Mouse (Mus musculus) hindlimb bud, embryonic 11.5 days (tissue): Measurements from ENCODE around the gene Olfr770.
"Not testable (repeated sequence)": the region's sequence is repeated elsewhere in the genome, so short reads cannot be mapped to it uniquely, and the experiment has no call there.

Source experiments
- DNase-seq: peaks from one replicate; pipeline ENCODE4 v3.0.0-alpha.2; 2012; ENCODE audit warnings: low read depth, low spot score; ENCODE audit errors: extremely low spot score

Gene Olfr770

DNA sequence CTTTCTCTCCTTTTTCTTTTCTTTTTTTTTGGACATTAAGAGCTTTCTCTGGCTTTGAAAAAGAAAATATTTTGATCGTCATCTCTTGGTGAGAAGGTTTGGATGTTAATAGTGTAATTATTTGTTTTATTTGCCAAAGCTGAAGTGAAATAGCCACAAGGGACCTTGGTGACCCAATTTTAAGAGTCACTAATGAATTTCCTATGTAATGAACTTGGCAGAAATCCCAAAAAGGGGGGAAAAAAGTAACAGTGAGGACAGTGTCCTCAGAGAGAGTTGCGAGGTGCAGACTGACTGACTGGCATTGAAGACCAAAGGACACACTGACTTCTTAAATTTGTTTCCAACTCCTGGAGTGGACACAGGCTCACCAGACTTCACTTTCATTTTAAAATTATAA, at the start of gene Olfr770:
Olfr770 (minus strand) TSS at position 101 of the 400 bp plus-strand sequence.
- DNase-seq = no peak

DNA sequence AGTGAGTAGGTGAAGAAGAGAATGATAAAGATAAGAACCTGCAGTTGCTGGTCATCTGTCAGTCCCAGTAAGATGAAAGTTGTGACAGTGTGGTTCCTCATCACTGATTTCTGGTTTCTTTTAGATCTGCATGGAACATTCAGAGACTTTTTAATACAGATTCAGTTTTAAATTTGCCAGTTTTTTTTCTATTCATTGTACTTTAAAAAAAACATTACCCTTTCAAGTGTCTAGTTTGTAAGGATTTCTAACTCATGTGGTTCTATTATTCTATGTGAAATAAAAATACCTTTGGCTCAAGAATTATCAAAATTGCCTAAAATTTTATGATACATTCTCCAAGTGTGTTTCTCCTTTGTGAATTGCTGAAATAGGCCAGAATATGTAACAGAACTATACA, 48.5 kb upstream of the Olfr770 start, which contains the start of gene Olfr773:
Olfr773 (minus strand) TSS at position 101 of the 400 bp plus-strand sequence.
- not testable (repeated sequence) for DNase-seq

DNA sequence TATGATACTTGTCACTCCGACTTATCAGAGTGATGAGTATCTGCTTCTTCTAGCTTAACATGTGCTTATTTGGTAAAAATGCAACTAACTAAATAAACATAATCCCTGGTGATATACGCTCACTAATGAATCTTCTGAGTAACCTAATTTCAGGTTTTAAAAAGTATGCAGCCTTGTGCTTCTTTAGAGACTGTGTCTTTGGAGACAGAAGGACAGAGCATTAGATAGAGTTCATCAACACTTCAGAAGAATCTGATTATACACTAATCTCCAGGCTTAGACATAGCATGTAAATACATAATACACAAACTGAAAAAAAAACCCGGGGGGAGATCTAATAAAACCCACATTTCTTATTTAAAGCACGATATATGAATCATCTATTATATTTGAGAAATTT, 39.0 kb upstream of the Olfr770 start, which contains the start of gene Olfr772:
Olfr772 (minus strand) TSS at position 101 of the 400 bp plus-strand sequence.
- not testable (repeated sequence) for DNase-seq

DNA sequence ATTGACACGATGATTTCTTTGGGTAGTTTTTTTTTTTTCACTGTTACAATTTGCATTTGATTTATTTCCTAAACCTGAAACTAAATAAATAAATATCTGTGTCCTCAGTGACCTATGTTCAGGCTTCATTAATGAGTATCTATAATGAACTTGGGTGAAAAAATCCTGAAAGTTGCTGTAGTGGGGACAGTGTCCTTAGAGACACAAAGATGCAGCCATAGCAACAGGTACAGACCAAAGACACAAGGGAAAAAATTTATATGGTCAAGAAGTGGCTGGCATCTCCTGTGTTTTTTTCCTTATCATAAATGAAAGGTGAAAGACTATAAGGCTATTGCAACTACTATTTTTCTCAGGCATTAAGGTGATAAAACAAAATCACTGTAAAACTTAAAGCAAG, 25.9 kb upstream of the Olfr770 start, which contains the start of gene Olfr771:
Olfr771 (minus strand) TSS at position 101 of the 400 bp plus-strand sequence.
- DNase-seq = no peak

DNA sequence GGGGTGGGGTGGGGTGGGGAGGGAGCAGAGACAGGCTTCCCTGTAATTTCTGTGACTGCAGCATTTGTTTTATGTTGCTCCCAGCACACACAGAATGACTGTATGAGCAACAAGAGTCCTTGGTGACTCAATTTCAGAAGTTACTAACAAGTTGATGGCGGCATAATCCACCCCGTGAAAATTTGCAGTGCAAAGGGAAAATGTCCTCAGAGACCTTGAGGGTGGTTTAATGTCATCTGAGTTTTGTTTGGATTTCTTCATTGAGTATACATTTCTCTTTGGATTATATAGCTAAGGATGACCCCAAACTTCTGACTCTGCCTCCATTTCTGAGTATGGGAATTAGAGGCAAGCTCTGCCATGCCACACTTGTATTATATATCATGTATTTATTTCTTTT, 21.0 kb downstream of the Olfr770 start, which contains the start of gene Olfr769:
Olfr769 (minus strand) TSS at position 101 of the 400 bp plus-strand sequence.
- DNase-seq = no peak

DNA sequence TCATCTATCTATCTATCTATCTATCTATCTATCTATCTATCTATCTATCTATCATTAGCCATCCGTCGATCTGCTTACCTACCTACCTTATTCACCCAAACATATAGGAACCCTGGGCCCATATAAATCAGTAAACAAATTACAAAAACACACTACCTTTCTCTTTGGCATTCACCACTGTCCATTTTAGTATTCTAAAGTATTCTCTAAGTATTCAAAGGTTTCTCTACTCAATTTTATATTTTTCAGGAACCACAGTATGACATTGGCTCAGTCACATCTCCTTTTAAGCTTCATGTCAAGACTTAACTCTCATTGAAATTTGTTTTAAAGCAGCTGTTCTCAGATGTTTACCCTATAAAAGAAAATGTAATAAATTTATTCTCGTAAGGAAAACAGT, 23.7 kb downstream of the Olfr770 start:
- DNase-seq = no peak

DNA sequence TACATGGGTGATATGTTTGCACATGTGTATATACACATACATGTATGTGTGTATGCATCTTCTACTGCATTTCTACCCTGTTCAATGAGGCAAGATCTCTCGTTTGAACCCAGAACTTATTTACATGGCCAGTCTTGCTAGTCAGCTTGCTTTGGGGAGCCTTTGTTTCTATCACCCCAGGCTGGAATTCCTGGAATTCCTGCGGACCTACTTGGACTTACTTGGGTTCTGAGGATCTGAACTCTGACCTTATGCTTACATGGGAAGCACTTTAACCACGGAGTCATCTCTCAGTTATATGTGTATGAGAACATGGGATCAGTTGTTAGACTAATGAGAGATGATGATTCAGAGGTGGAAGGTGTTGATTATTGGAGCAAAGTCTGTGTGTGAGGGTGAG, 37.6 kb downstream of the Olfr770 start:
- DNase-seq = no peak

DNA sequence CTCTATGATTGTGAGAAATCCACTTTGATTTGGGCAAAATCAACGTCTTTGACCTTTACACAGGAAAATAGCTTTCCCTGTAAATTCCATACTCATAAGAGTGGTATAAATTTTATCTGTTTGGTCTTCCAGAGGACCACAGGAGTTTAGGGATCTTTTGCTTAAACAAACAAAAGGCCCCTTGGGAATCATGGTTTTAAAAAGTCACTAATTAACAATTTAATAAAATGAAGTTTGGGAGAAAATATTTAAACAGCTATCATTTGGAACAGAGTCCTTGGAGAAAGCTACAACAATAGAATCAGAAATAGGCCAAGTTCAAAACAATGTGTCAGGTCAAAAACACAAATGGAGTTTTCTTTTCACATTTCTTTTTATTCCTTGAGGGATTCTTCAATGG, 39.5 kb downstream of the Olfr770 start, which contains the start of gene Olfr768:
Olfr768 (minus strand) TSS at position 101 of the 400 bp plus-strand sequence.
- DNase-seq = no peak

DNA sequence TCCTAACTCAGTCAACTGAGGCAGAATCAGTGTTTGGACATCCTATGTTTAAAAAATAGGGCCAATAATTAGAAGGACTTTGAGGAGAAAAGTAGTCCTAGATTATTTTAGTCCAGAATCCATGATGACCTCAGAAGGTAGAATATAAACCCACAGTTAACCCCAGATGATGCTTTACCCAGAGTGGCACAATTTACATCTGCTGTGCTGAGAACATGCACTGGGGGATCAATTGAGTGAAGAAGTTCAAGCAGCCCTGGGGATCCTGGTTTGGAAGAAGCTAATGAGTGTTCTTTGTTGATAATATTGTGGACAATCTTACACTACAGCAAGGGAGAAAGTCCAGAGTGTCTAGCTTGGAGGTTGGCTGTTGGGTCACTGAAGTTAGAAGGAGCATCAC, 56.0 kb downstream of the Olfr770 start, which contains the start of gene Olfr767:
Olfr767 (minus strand) TSS at position 101 of the 400 bp plus-strand sequence.
- not testable (repeated sequence) for DNase-seq
